Mouse (Mus musculus) stomach, postnatal 0 days (tissue): ENCODE measurements around the gene Eftud2. TPM values are rescaled to one million over a fixed set of nuclear protein-coding genes. Genes with fewer than 3 reads are reported as not detected.
A peak's percentile ranks its signal among the peaks of the same experiment; 100 is the strongest.

Source experiments
- ATAC-seq: fragments of 200-750 bp; cut with Nextera tagmentation; 2 replicates; pipeline ENCODE4 v1.8.0; 2017; ENCODE audit not compliant: low FRiP score, low TSS enrichment
- DNase-seq: peaks from one replicate; pipeline ENCODE4 v3.0.0-alpha.2; 2016; ENCODE audit warnings: low spot score
- H3K27ac ChIP-seq: fragments of 300-500 bp; sonication (generic); replicated peaks from 2 replicates; pipeline ENCODE4 v1.5.1; 2014; ENCODE audit warnings: mild to moderate bottlenecking, control low read depth
- H3K27me3 ChIP-seq: fragments of 300-500 bp; sonication (generic); 2 replicates; pipeline ENCODE4 v1.6.1; 2014; ENCODE audit warnings: low read length; ENCODE audit not compliant: control insufficient read depth, insufficient read depth
- H3K36me3 ChIP-seq: fragments of 300-500 bp; sonication (generic); 2 replicates; pipeline ENCODE4 v1.6.1; 2014; ENCODE audit warnings: low read length, mixed read lengths; ENCODE audit not compliant: control insufficient read depth, insufficient read depth
- H3K4me1 ChIP-seq: fragments of 300-500 bp; sonication (generic); replicated peaks from 2 replicates; pipeline ENCODE4 v1.6.1; 2014; ENCODE audit warnings: antibody characterized with exemption; ENCODE audit not compliant: control insufficient read depth, insufficient read depth
- H3K4me2 ChIP-seq: fragments of 300-500 bp; sonication (generic); replicated peaks from 2 replicates; pipeline ENCODE4 v1.6.1; 2014; ENCODE audit warnings: low read depth, mild to moderate bottlenecking, control low read depth, moderate library complexity
- H3K4me3 ChIP-seq: fragments of 300-500 bp; sonication (generic); 2 replicates; pipeline ENCODE4 v1.5.1; 2014; ENCODE audit warnings: low read depth, low read length, control low read depth
- H3K9ac ChIP-seq: fragments of 300-500 bp; sonication (generic); 2 replicates; pipeline ENCODE4 v1.6.1; 2014; ENCODE audit warnings: mild to moderate bottlenecking, low read length, control low read depth, mixed read lengths
- H3K9me3 ChIP-seq: fragments of 300-500 bp; sonication (generic); 2 replicates; pipeline ENCODE4 v1.6.1; 2016; ENCODE audit warnings: low read length; ENCODE audit not compliant: control insufficient read depth
- CTCF ChIP-seq: IDR thresholded peaks from 2 replicates; pipeline ENCODE4 v1.5.1; 2016; ENCODE audit warnings: antibody characterized with exemption, low read depth, mild to moderate bottlenecking, moderate library complexity
- EP300 ChIP-seq: optimal IDR thresholded peaks from 2 replicates; pipeline ENCODE3; 2016; ENCODE audit warnings: antibody characterized with exemption
- WGBS: fragments of 180-500 bp; shearing (Covaris S2); extraction: QIAGEN DNeasy Blood & Tissue Kit; methylation state at CpG from one replicate; pipeline ENCODE4 v1.1.7; 2014; 5-methylcytosine and 5-hydroxymethylcytosine counted together
- polyA plus RNA-seq: library from polyadenylated mRNA; unstranded; fragments of >200 nt; fragmentation: Nextera tagmentation; extraction: Ambion mirVana; gene quantifications from 2 replicates; pipeline ENCODE4 v1.2.1, GENCODE M21; 2015

Gene Eftud2
- polyA plus RNA-seq, 1 experiment from 2014 or later = 62.0 TPM

DNA sequence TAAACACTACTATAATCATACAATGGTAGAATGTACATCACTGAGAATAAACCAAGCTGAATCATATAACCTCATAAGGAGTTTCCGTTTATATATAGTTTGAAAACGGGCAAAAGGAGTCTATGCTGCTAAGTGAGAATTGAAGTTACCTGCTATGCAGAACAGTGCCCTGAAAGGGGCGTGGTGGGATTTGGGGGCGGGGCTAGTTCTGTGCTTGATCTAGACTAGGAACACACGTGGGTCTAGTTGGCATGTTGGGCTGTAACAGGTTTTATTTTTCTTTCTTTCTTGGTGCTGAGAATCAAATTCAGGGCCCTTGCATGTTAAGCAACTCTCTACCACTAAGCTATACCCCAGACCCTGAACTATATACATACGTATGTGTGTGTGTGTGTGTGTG lies 59.6 kb downstream of the Eftud2 start:
- Histone ChIP-seq H3K27me3 (no peaks in the 10 kb centered on the region), H3K9me3 (no peaks in the 10 kb centered on the region), H3K36me3 (no peaks in the 10 kb centered on the region), H3K27ac (no peak overlapping the region), H3K9ac (no peak overlapping the region), H3K4me2 (no peak overlapping the region), H3K4me3 (no peak overlapping the region), H3K4me1 (no peaks in the 10 kb centered on the region)
- ATAC-seq (no peak), DNase-seq (peak; percentile 44)
- TF ChIP-seq CTCF (no peak), EP300 (no peak)
- 45% methylated on average over 6 of the region's 6 CpGs for WGBS

GRCm38 (mm10) chr11:102820432-102820831 lies 60.4 kb downstream of the Eftud2 start:
- H3K4me2 ChIP-seq = no peak overlapping the region
- WGBS = 31% methylated on average over 3 of the region's 3 CpGs
- ATAC-seq = no peak

DNA sequence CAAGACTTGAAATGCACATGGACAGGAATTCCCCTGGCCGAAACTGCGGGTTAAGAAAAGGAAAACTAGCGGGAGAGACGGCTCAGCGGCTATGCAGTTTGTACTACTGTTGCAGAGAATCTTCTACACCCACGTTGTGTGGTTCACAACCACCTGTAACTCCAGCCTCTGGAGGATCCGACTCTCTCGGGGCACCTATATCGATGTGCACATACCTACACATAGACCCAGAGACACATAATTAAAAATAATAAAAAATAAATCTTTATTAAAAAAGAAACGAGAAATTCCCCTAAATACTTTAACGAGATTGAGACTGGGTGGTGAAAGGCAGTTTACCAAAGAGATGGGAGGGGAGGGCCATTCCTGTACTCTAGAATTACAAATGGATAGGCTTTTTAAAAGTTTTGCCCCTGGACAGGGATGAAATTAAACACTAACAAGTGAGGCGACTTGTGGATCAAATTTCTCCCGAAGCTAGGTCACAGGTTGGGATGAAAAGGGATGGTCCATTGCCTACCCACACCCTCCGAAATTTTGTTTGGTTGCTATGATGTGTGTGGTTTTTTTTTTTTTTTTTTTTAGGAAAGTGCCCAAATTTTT lies 60.9 kb downstream of the Eftud2 start:
- WGBS = 11% methylated on average over 14 of the region's 14 CpGs
- ATAC-seq = no peak
- H3K9ac ChIP-seq = no peak overlapping the region

More at GRCm38 (mm10) chr11:102820432-102820831, 60.4 kb downstream of the Eftud2 start:
- Histone ChIP-seq H3K9ac (no peak overlapping the region), H3K4me1 (no peaks in the 10 kb centered on the region), H3K4me3 (no peak overlapping the region), H3K27me3 (no peaks in the 10 kb centered on the region), H3K36me3 (no peaks in the 10 kb centered on the region), H3K9me3 (no peaks in the 10 kb centered on the region), H3K27ac (no peak overlapping the region)
- DNase-seq = no peak
- TF ChIP-seq EP300 = no peak
- TF ChIP-seq CTCF = no peak

GRCm38 (mm10) chr11:102819021-102819782 lies 61.6 kb downstream of the Eftud2 start, which contains the start of gene Gjc1:
Gene Gjc1, minus strand, starts transcription at chr11:102819700.
- peak within 1 kb of the TSS; percentile 84 for H3K9ac ChIP-seq
- no peaks in the 10 kb centered on the region for H3K9me3 ChIP-seq
- DNase-seq = peak; percentile 68
- H3K4me2 ChIP-seq = peak within 1 kb of the TSS; percentile 82
- H3K4me3 ChIP-seq = peak within 1 kb of the TSS; percentile 76
- H3K4me1 ChIP-seq = no peaks in the 10 kb centered on the region
- peak; percentile 85 for ATAC-seq
- peak within 1 kb of the TSS; percentile 96 for H3K27ac ChIP-seq
- peak; percentile 52 for TF ChIP-seq CTCF
- no peak for TF ChIP-seq EP300
- no peaks in the 10 kb centered on the region for H3K27me3 ChIP-seq
- no peaks in the 10 kb centered on the region for H3K36me3 ChIP-seq
- WGBS = 1% methylated on average over 58 of the region's 97 CpGs

More for the DNA sequence above, 60.9 kb downstream of the Eftud2 start:
- Histone ChIP-seq H3K4me1 (no peaks in the 10 kb centered on the region), H3K27ac (peak overlapping the region; percentile 96), H3K9me3 (no peaks in the 10 kb centered on the region), H3K36me3 (no peaks in the 10 kb centered on the region), H3K4me2 (peak overlapping the region; percentile 82), H3K4me3 (peak overlapping the region; percentile 76), H3K27me3 (no peaks in the 10 kb centered on the region)
- no peak for TF ChIP-seq EP300
- TF ChIP-seq CTCF = no peak
- DNase-seq = no peak

GRCm38 (mm10) chr11:102818121-102819020 lies 62.4 kb downstream of the Eftud2 start:
- Histone ChIP-seq H3K9me3 (no peaks in the 10 kb centered on the region), H3K9ac (peak overlapping the region; percentile 84), H3K27me3 (no peaks in the 10 kb centered on the region), H3K4me2 (peak overlapping the region; percentile 82), H3K4me1 (no peaks in the 10 kb centered on the region), H3K36me3 (no peaks in the 10 kb centered on the region), H3K27ac (peak overlapping the region; percentile 96), H3K4me3 (peak overlapping the region; percentile 76)
- peak; percentile 45 for DNase-seq
- TF ChIP-seq CTCF (peak; percentile 17; the same call in 1 of the 2 replicates), EP300 (no peak)
- ATAC-seq = peak; percentile 49; the same call in 1 of the 2 replicates
- under 1% methylated on average over 53 of the region's 92 CpGs for WGBS
